Mouse (Mus musculus) kidney, postnatal 0 days (tissue): Measurements from ENCODE around the gene Mta1. TPM values are rescaled to one million over a fixed set of nuclear protein-coding genes. Genes with fewer than 3 reads are reported as not detected.

ENCODE experiments used
- ATAC-seq: fragments of 200-750 bp; cut with Nextera tagmentation; replicated peaks from 2 replicates; pipeline ENCODE4 v1.8.0; 2017; ENCODE audit warnings: low read depth, moderate number of reproducible peaks, moderate TSS enrichment, moderate library complexity; ENCODE audit not compliant: low FRiP score
- DNase-seq: peaks from one replicate; pipeline ENCODE4 v3.0.0-alpha.2; 2016; ENCODE audit warnings: low spot score
- H3K27ac ChIP-seq: fragments of 300-500 bp; sonication (generic); 2 replicates; pipeline ENCODE4 v1.5.1; 2014; ENCODE audit warnings: mild to moderate bottlenecking
- H3K27me3 ChIP-seq: fragments of 300-500 bp; sonication (generic); 2 replicates; pipeline ENCODE4 v1.6.1; 2014; ENCODE audit warnings: low read length, mixed read lengths; ENCODE audit not compliant: insufficient read depth
- H3K36me3 ChIP-seq: fragments of 300-500 bp; sonication (generic); 2 replicates; pipeline ENCODE4 v1.6.1; 2014; ENCODE audit warnings: low read length, mixed read lengths; ENCODE audit not compliant: insufficient read depth
- H3K4me1 ChIP-seq: fragments of 300-500 bp; sonication (generic); replicated peaks from 2 replicates; pipeline ENCODE4 v1.6.1; 2014; ENCODE audit warnings: antibody characterized with exemption, low read length, mixed read lengths; ENCODE audit not compliant: insufficient read depth
- H3K4me2 ChIP-seq: fragments of 300-500 bp; sonication (generic); 2 replicates; pipeline ENCODE4 v1.6.1; 2014; ENCODE audit warnings: mild to moderate bottlenecking, low read length, moderate library complexity, mixed read lengths
- H3K4me3 ChIP-seq: fragments of 300-500 bp; sonication (generic); replicated peaks from 2 replicates; pipeline ENCODE4 v1.5.1; 2014; ENCODE audit warnings: low read depth, low read length
- H3K9ac ChIP-seq: fragments of 300-500 bp; sonication (generic); 2 replicates; pipeline ENCODE4 v1.6.1; 2014; ENCODE audit warnings: low read depth, low read length
- H3K9me3 ChIP-seq: fragments of 300-500 bp; sonication (generic); replicated peaks from 2 replicates; pipeline ENCODE4 v1.6.1; 2016; ENCODE audit warnings: low read length, inconsistent platforms, mixed read lengths
- CTCF ChIP-seq: IDR thresholded peaks from 2 replicates; pipeline ENCODE4 v1.5.1; 2016; ENCODE audit warnings: antibody characterized with exemption, low read depth, mild to moderate bottlenecking, moderate library complexity
- WGBS: fragments of 180-500 bp; shearing (Covaris S2); extraction: QIAGEN DNeasy Blood & Tissue Kit; methylation state at CpG from one replicate; pipeline ENCODE4 v1.1.7; 2014; 5-methylcytosine and 5-hydroxymethylcytosine counted together
- polyA plus RNA-seq: library from polyadenylated mRNA; unstranded; fragments of >200 nt; fragmentation: Nextera tagmentation; extraction: Ambion mirVana; gene quantifications from 2 replicates; pipeline ENCODE4 v1.2.1, GENCODE M21; 2015

Gene Mta1
- polyA plus RNA-seq, 1 experiment from 2014 or later, result 11.5 TPM

DNA sequence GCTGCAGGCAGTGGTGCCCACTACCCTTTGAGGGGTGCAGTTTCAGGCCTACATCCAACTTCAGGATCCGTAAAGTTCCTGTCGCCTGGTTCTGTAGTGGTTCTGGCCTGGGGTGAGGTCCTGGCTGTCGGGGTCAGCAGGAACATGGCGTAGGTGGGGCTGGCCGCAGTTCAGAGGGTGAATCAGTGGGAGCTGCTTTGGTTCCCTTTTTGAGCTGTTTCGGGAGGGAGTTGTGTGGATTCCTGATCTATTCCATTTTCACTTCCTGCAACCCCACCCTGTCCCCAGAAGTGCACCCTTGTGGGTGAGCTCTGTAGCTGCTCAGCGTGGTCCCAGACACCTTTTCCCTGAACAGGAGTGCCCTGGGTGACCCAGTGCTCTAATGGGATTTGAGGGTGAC is 55.9 kb downstream of the Mta1 start:
- Histone ChIP-seq H3K36me3 (no peaks in the 10 kb centered on the region), H3K27me3 (no peaks in the 10 kb centered on the region), H3K9me3 (no peaks in the 10 kb centered on the region), H3K9ac (no peak overlapping the region), H3K27ac (no peak overlapping the region), H3K4me2 (no peak overlapping the region), H3K4me1 (peaks cover 25% of the 10 kb centered on the region; the same call in 1 of the 2 replicates), H3K4me3 (no peak overlapping the region)
- ATAC-seq, result no peak
- 92% methylated on average over 7 of the region's 7 CpGs for WGBS
- DNase-seq, result no peak
- TF ChIP-seq CTCF, result no peak

DNA sequence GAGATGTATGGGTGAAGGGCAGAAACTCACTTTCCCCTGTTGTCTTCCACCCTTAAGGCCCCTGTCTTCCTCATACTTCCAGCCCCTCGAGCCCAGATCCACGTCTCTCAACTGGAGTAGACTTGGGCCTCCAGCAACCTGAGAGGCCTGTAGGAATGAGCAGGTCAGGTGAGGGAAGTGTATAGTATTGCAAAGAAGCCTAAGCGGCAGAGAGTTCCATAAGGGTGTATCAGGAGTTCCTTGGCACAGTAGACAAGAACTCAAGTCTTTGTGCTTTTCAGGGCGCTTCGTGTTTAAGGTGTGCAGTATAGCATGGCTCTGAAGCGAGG is 56.6 kb downstream of the Mta1 start:
- WGBS, result 61% methylated on average over 6 of the region's 6 CpGs
- H3K9ac ChIP-seq, result peak overlapping the region; percentile 51
- no peaks in the 10 kb centered on the region for H3K9me3 ChIP-seq
- peak overlapping the region; percentile 88 for H3K27ac ChIP-seq
- peaks cover 25% of the 10 kb centered on the region; the same call in 1 of the 2 replicates for H3K4me1 ChIP-seq
- H3K36me3 ChIP-seq, result no peaks in the 10 kb centered on the region
- ATAC-seq (no peak), DNase-seq (no peak)
- no peaks in the 10 kb centered on the region for H3K27me3 ChIP-seq
- H3K4me3 ChIP-seq, result peak overlapping the region; percentile 34
- TF ChIP-seq CTCF, result no peak
- peak overlapping the region; percentile 69 for H3K4me2 ChIP-seq

DNA sequence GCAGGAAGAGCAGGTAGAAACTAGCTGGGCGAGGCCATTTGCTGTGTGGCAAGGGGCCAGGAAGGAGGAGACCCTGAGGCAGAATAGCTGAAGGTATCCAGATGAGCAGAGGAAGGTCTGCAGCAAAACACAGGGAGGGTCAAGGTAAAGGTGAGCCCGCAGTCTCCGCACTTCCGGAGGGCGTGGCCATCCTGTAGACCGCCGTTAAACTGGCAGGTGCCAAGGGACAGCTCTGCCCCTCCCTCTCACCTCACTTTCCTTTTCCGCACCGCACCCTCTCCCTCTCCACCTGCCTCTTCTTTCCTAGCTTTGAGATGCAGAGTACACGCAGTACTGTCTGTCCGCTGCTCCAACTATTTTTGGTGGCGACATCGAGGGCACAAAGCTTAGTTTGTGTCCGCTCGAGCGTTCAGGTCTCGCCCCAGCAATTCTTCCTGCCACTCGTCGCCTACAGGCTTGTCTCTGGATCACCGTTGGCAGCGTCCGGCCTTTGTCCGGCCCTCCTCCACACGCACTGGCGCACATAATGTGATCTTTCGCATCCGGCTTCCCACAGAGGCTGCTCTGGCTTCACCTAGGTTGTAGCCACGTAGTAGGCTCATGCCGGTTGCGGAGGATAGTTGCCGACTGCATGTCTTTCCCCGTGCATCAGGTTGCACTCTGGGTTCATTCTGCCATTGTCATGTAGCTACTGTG is 57.1 kb downstream of the Mta1 start:
- ATAC-seq (peak; percentile 1; the same call in 1 of the 2 replicates), DNase-seq (peak; percentile 81)
- TF ChIP-seq CTCF, result no peak
- Histone ChIP-seq H3K9me3 (no peaks in the 10 kb centered on the region), H3K27ac (peak overlapping the region; percentile 88), H3K4me3 (peak overlapping the region; percentile 34), H3K27me3 (no peaks in the 10 kb centered on the region), H3K4me2 (peak overlapping the region; percentile 69), H3K36me3 (no peaks in the 10 kb centered on the region), H3K9ac (peak overlapping the region; percentile 51), H3K4me1 (peaks cover 25% of the 10 kb centered on the region; the same call in 1 of the 2 replicates)
- WGBS, result 4% methylated on average over 29 of the region's 32 CpGs

DNA sequence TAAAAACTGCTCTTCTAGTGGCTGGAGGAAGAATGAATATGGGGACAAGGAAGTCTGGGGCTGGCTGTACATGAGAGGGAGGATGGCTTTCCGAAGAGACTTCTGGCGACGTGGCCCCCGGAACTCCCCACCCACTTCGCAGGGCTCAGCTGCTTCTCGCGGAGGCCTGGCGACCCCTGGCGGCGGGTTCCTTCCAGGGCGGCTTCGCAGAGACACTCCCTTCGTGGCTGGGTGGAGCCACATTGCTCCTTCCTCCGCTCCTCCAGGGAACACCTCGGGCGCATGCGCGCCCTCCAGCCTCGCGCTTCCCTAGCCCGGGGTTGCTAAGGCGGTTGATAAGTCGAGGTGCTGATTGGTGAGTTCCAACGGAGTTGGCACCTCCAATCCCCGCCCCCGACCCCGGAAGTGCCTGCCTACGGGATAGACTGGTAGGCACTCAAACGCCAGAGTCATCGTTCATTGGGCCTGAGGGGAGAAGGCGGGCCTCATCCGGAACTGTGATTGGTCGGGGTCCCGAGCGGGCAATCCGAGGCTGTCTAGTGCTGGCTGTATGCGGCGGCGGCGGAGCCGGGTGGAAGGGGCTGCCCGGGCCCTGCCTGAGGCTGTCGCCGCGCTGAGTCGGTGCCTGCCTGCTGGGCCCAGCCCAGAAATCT is 57.9 kb downstream of the Mta1 start, which contains the start of gene Tedc1:
Gene Tedc1, plus strand, starts transcription at position 535 of the 653 bp plus-strand sequence.
- H3K4me1 ChIP-seq, result peaks cover 25% of the 10 kb centered on the region; the same call in 1 of the 2 replicates
- under 1% methylated on average over 46 of the region's 46 CpGs for WGBS
- peak within 1 kb of the TSS; percentile 40 for H3K4me3 ChIP-seq
- H3K36me3 ChIP-seq, result no peaks in the 10 kb centered on the region
- H3K27ac ChIP-seq, result peak within 1 kb of the TSS; percentile 88
- H3K9me3 ChIP-seq, result no peaks in the 10 kb centered on the region
- ATAC-seq (peak; percentile 96), DNase-seq (peak; percentile 100)
- peak; percentile 100 for TF ChIP-seq CTCF
- H3K9ac ChIP-seq, result peak within 1 kb of the TSS; percentile 51
- H3K4me2 ChIP-seq, result peak within 1 kb of the TSS; percentile 69
- no peaks in the 10 kb centered on the region for H3K27me3 ChIP-seq

DNA sequence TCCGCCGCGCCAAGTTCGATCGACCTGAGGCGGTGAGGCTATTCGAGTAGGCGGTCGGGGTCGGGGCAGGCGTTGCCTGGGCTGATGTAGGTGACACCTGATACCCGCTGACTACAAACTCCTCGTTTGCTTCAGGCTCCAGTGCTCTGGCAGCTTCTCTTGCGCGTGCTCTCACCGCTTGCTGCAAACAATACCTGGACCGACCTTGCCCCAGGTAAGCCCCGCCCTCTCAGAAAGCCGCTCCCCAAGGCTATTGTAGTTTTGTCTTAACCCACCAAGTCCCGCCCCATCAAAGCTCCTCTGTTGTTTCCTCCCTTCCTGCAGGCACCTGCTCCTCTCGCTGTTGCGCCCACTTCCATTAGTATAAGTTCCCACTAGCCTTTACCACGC is 58.5 kb downstream of the Mta1 start:
- H3K4me3 ChIP-seq, result peak overlapping the region; percentile 40
- DNase-seq (no peak), ATAC-seq (no peak)
- peak overlapping the region; percentile 19; the same call in 1 of the 2 replicates for H3K27ac ChIP-seq
- TF ChIP-seq CTCF, result no peak
- no peaks in the 10 kb centered on the region for H3K27me3 ChIP-seq
- WGBS, result under 1% methylated on average over 23 of the region's 23 CpGs
- peak overlapping the region; percentile 41; the same call in 1 of the 2 replicates for H3K9ac ChIP-seq
- peaks cover 20% of the 10 kb centered on the region; the same call in 1 of the 2 replicates for H3K4me1 ChIP-seq
- H3K36me3 ChIP-seq, result no peaks in the 10 kb centered on the region
- H3K4me2 ChIP-seq, result peak overlapping the region; percentile 64
- H3K9me3 ChIP-seq, result no peaks in the 10 kb centered on the region

DNA sequence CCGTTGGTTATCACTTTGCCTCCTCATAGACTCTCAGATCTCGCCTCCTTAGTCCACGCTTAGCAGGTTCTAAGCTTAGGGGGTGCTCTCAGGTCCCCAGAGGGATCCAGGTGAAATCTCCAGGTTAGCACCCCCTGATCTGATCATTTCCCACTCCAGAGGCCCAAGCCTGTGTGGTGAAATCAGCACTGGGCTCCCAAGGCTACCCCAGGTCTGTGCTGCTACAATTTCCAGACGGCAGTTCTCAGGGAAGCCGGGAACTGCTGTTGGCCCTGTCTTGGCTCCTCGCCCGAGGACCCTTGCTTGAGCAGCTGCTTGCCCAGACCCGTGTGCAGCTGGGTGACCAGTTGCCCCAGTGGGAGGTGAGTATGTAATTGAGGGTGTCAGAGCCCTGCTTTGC is 58.9 kb downstream of the Mta1 start:
- WGBS, result 25% methylated on average over 8 of the region's 8 CpGs
- Histone ChIP-seq H3K4me1 (peaks cover 17% of the 10 kb centered on the region; the same call in 1 of the 2 replicates), H3K4me3 (peak overlapping the region; percentile 40), H3K4me2 (peak overlapping the region; percentile 64), H3K9ac (0 out of 2 replicates have a peak overlapping the region, but pooled peaks have one; percentile 41), H3K36me3 (no peaks in the 10 kb centered on the region), H3K27ac (0 out of 2 replicates have a peak overlapping the region, but pooled peaks have one; percentile 19), H3K27me3 (no peaks in the 10 kb centered on the region), H3K9me3 (no peaks in the 10 kb centered on the region)
- no peak for TF ChIP-seq CTCF
- no peak for DNase-seq
- ATAC-seq, result no peak
